Mouse (Mus musculus) urinary bladder, postnatal 36 days (tissue): ENCODE measurements at regions not wholly inside any gene's neighbourhood (a gene's known extent, or its start where the extent isn't known, plus 50 kb on each side); places are given as distances from the start of the nearest gene placed in this dataset.
A peak's percentile ranks its signal among the peaks of the same experiment; 100 is the strongest.

Experiments used
- DNase-seq, 2 experiments: peaks; one replicate each; pipeline ENCODE4 v3.0.0; 2022; ENCODE audit warnings: low spot score in 2 of 2, mixed read lengths in 1 of 2

DNA sequence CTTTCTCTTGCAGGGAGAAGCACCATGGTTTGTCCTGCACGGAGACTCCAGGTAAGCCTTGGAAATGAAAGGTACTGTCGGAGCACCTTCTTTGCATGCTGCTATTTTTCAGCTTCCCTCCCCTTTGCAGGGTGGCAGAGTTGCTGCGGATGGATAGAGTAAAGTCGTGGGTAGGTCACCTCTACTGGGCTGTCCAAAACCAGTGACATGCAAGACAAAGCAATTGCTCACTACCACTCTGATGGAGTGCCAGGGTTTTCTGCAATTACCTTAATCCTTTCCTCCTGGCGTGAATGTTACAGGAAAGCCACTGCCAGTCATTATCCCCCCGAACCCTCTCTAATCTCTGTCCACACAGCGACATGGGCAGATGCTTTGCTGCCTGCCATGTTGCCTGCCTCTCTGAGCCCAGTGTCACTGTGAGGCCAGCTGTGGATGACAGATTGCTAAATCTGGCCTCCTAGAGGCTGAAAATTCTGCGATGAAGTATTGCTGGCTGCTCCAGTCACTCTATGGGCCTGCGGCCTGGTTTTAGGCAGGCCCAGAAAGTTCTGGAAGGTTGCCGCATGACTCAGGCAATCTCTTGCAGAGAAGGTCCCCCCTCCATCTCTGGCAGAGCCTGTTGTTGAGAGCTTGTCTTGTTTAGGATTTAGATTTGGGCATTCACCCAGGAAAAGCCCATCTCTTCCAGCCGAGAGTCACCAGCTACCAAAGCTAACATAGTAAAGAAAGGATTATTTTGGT is 54.1 kb upstream of the Sod3 start:
- peak; percentile 52 to 76 for DNase-seq

- DNase-seq: no peak
Observed at GRCm38 (mm10) chr5:52296303-52296702, 67.3 kb upstream of the Sod3 start.

DNA sequence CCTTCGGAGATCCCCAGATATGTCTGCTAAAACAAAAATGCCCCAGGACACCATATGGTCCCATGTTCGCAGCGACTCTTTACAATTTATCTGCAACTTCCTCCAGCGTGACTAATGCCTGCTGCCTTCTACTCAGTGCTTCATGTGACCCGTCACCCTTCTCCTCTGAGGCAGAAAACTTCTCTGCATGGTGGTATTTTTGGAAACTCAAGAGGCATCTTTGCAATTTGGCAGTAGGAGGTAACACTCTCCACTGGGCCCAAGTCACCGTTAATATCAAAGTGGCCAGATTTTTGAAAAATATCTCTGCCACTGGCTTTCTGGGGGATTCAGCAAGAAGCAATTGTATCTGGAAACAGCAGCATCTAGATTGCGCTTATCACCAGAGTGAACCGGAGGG is 69.1 kb upstream of the Sod3 start:
- DNase-seq: no peak

- DNase-seq: no peak
Observed at GRCm38 (mm10) chr5:52288319-52288718, 75.3 kb upstream of the Sod3 start.

GRCm38 (mm10) chr5:52280871-52281270 is 82.7 kb upstream of the Sod3 start:
- no peak for DNase-seq

- DNase-seq: no peak
Observed at GRCm38 (mm10) chr5:52278111-52278510, 85.5 kb upstream of the Sod3 start.

DNA sequence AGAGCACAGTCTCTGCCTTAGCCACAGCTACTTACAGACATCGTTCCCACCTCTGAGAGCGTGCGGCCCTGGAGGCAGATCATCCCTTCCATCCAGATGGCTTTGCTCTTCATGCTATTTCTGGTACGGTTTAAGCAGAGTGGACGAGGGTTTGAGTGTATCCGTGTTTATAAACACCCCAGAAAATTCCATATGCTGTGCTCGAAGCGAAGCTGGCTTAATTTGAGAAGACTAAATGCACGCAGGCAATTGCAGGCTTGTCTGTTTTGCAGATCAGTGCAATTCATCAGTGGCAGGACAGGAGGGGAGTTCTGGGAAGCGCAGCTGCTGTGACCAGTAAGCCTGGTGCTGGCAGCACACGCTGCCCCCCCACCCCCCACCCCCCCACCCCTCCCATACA is 72.9 kb upstream of the Dhx15 start:
- DNase-seq: no peak

- DNase-seq: no peak
Observed at GRCm38 (mm10) chr5:52258075-52258474, 67.8 kb upstream of the Dhx15 start.

DNA sequence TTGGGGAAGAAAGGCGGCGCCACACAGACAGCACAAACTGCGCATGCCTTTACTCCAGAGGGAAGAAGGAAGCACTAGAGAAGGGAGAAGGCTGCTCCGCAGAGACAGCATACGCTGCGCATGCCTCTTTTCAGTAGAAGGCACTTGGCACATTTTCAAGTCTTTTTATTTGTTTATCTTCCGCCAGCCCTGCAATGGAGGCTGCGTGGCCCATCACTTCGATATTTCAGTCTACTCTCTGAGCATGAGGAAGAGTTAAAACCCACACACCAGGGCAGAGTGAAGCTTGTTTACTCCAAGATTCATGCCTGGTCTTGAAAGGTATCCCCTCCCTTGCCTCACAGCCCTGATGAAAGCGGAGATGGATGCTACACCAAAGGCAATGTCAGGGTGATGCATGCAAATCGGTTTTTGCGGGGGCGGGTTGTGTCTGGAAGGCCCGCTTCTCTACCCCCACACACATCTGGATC is 64.3 kb upstream of the Dhx15 start:
- peak; percentile 44 for DNase-seq

- no peak for DNase-seq
Observed at GRCm38 (mm10) chr5:52249804-52250203, 59.5 kb upstream of the Dhx15 start.

DNA sequence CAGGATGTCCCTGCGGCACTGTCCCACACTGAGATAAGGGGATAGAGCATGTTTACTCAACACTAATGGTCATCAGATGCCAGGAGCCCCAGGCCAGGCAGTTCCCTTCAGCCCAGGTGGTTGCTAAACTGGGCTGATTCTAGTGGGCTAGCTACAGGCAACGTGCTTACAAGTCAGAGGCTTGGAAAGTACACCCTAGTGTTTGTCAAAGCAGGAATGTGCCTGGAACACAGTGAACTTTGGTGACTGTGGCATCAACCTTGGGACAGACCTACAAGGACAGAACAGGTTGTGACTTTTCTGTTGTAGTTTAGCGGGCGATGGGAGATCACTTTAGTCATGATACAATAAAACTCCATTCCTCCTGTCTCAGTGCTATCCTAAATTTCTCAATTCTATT is 53.6 kb upstream of the Dhx15 start:
- DNase-seq: no peak

GRCm38 (mm10) chr5:52242414-52242813 is 52.1 kb upstream of the Dhx15 start:
- no peak for DNase-seq

- DNase-seq: peak; percentile 23 to 48
Observed at GRCm38 (mm10) chr5:52240540-52240939, 50.2 kb upstream of the Dhx15 start.
